Mouse (Mus musculus): ENCODE data around the gene Zfp618.

Zfp618 gene

GRCm38 (mm10) chr4:62998908-62999307, 33.5 kb downstream of the Zfp618 start:
- no peak for DNase-seq (ENCODE audit: low read depth, low spot score)

GRCm38 (mm10) chr4:62999321-62999720, 33.9 kb downstream of the Zfp618 start:
- no peak for DNase-seq (ENCODE audit: low read depth, low spot score)

GRCm38 (mm10) chr4:62999916-63000315, 34.5 kb downstream of the Zfp618 start:
- no peak for DNase-seq (ENCODE audit: low read depth, low spot score)

GRCm38 (mm10) chr4:63000316-63001055, 35.1 kb downstream of the Zfp618 start:
- no peak for DNase-seq (ENCODE audit: low read depth, low spot score)

GRCm38 (mm10) chr4:63002386-63002785, 37.0 kb downstream of the Zfp618 start:
- DNase-seq (ENCODE audit: low read depth, low spot score): no peak

- no peak for DNase-seq (ENCODE audit: low read depth, low spot score)
These were observed 39.1 kb downstream of the Zfp618 start for GRCm38 (mm10) chr4:63004519-63004918.

GRCm38 (mm10) chr4:63005446-63006185, 40.2 kb downstream of the Zfp618 start:
- DNase-seq (ENCODE audit: low read depth, low spot score): no peak

- DNase-seq (ENCODE audit: low read depth, low spot score): no peak
These were observed 41.1 kb downstream of the Zfp618 start for GRCm38 (mm10) chr4:63006198-63007155.

GRCm38 (mm10) chr4:63008206-63008605, 42.8 kb downstream of the Zfp618 start:
- no peak for DNase-seq (ENCODE audit: low read depth, low spot score)

- DNase-seq (ENCODE audit: low read depth, low spot score): no peak
These were observed 43.4 kb downstream of the Zfp618 start for GRCm38 (mm10) chr4:63008822-63009221.

- no peak for DNase-seq (ENCODE audit: low read depth, low spot score)
These were observed 44.4 kb downstream of the Zfp618 start for GRCm38 (mm10) chr4:63009821-63010220.

- no peak for DNase-seq (ENCODE audit: low read depth, low spot score)
These were observed 44.9 kb downstream of the Zfp618 start for GRCm38 (mm10) chr4:63010226-63010625.

- no peak for DNase-seq (ENCODE audit: low read depth, low spot score)
These were observed 53.2 kb downstream of the Zfp618 start for GRCm38 (mm10) chr4:63018616-63019015.

GRCm38 (mm10) chr4:63019428-63019858, 54.1 kb downstream of the Zfp618 start:
- DNase-seq (ENCODE audit: low read depth, low spot score): no peak

GRCm38 (mm10) chr4:63021034-63021700, 55.8 kb downstream of the Zfp618 start:
- DNase-seq (ENCODE audit: low read depth, low spot score): no peak

- DNase-seq (ENCODE audit: low read depth, low spot score): no peak
These were observed 58.1 kb downstream of the Zfp618 start for GRCm38 (mm10) chr4:63023465-63023864.

GRCm38 (mm10) chr4:63024098-63024497, 58.7 kb downstream of the Zfp618 start:
- DNase-seq (ENCODE audit: low read depth, low spot score): no peak

GRCm38 (mm10) chr4:63024734-63025256, 59.4 kb downstream of the Zfp618 start:
- DNase-seq (ENCODE audit: low read depth, low spot score): no peak

- no peak for DNase-seq (ENCODE audit: low read depth, low spot score)
These were observed 59.9 kb downstream of the Zfp618 start for GRCm38 (mm10) chr4:63025306-63025705.

GRCm38 (mm10) chr4:63026286-63026685, 60.9 kb downstream of the Zfp618 start:
- DNase-seq (ENCODE audit: low read depth, low spot score): no peak

- DNase-seq (ENCODE audit: low read depth, low spot score): no peak
These were observed 62.1 kb downstream of the Zfp618 start for GRCm38 (mm10) chr4:63027451-63027850.
